Mouse (Mus musculus) heart, embryonic 12.5 days (tissue): Measurements from ENCODE around the gene Bax. TPM values are rescaled to one million over a fixed set of nuclear protein-coding genes. Genes with fewer than 3 reads are reported as not detected.
A peak's percentile ranks its signal among the peaks of the same experiment; 100 is the strongest.

Experiments
- ATAC-seq: fragments of 200-750 bp; cut with Nextera tagmentation; 2 replicates; pipeline ENCODE4 v1.8.0; 2017; ENCODE audit warnings: moderate TSS enrichment, moderate library complexity; ENCODE audit not compliant: insufficient number of reproducible peaks, low FRiP score
- H3K27ac ChIP-seq: fragments of 300-500 bp; sonication (generic); 2 replicates; pipeline ENCODE4 v1.5.1; 2016; ENCODE audit warnings: mild to moderate bottlenecking, moderate library complexity; ENCODE audit not compliant: poor library complexity, severe bottlenecking
- H3K27me3 ChIP-seq: fragments of 300-500 bp; sonication (generic); replicated peaks from 2 replicates; pipeline ENCODE4 v1.6.1; 2016; ENCODE audit warnings: mild to moderate bottlenecking, moderate library complexity
- H3K36me3 ChIP-seq: fragments of 300-500 bp; sonication (generic); 2 replicates; pipeline ENCODE4 v1.6.1; 2016; ENCODE audit warnings: mild to moderate bottlenecking, moderate library complexity
- H3K4me1 ChIP-seq: fragments of 300-500 bp; sonication (generic); replicated peaks from 2 replicates; pipeline ENCODE4 v1.6.1; 2016; ENCODE audit warnings: mild to moderate bottlenecking
- H3K4me2 ChIP-seq: fragments of 300-500 bp; sonication (generic); 2 replicates; pipeline ENCODE4 v1.6.1; 2016; ENCODE audit warnings: mild to moderate bottlenecking, moderate library complexity
- H3K4me3 ChIP-seq: fragments of 300-500 bp; sonication (generic); 2 replicates; pipeline ENCODE4 v1.5.1; 2016; ENCODE audit warnings: mild to moderate bottlenecking
- H3K9ac ChIP-seq: fragments of 300-500 bp; sonication (generic); 2 replicates; pipeline ENCODE4 v1.6.1; 2016; ENCODE audit warnings: mild to moderate bottlenecking, moderate library complexity
- H3K9me3 ChIP-seq: fragments of 300-500 bp; sonication (generic); replicated peaks from 2 replicates; pipeline ENCODE4 v1.6.1; 2016; ENCODE audit warnings: mild to moderate bottlenecking, moderate library complexity
- WGBS: fragments of 180-500 bp; shearing (Covaris S2); methylation state at CpG from one replicate; pipeline ENCODE4 v1.1.7; 2016; 5-methylcytosine and 5-hydroxymethylcytosine counted together
- polyA plus RNA-seq: library from polyadenylated mRNA; unstranded; fragments of >200 nt; fragmentation: Nextera tagmentation; extraction: Ambion mirVana; gene quantifications from 2 replicates; pipeline ENCODE4 v1.2.1, GENCODE M21; 2016

The Bax gene
- polyA plus RNA-seq, 1 experiment from 2014 or later = 151 TPM

DNA sequence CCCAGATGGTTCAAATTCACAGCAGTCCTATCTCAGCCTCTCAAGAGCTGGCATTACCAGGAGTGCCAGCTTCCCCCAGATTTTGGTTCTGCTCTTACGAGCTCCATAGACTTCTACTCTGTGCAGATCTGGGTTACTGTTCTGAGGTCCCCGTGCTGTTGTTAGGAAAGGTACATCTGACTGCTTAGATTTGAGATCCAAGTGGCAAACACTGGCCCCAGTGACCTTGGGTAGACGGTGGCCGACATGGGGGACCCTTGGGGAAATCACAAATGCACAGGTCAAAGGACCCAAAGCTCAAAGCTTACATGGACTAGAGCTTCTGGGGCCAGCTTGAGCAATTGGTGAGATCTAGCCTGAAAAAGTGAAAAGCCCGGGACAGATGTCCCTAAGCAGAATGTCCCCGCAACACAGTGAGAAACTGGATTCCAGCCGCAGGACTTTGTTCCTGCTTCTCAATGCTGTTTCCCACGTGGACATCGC, 9.9 kb downstream of the Bax start:
- H3K4me3 ChIP-seq = peak overlapping the region; percentile 75; the same call in 1 of the 2 replicates
- peak overlapping the region; percentile 89; the same call in 1 of the 2 replicates for H3K9ac ChIP-seq
- ATAC-seq = no peak
- peak overlapping the region; percentile 67 for H3K27ac ChIP-seq
- peaks cover 72% of the 10 kb centered on the region for H3K36me3 ChIP-seq
- peaks cover 44% of the 10 kb centered on the region for H3K4me1 ChIP-seq
- 45% methylated on average over 9 of the region's 9 CpGs for WGBS
- no peaks in the 10 kb centered on the region for H3K9me3 ChIP-seq
- H3K4me2 ChIP-seq = peak overlapping the region; percentile 93
- no peaks in the 10 kb centered on the region for H3K27me3 ChIP-seq

- Histone ChIP-seq H3K9me3 (no peaks in the 10 kb centered on the region), H3K4me3 (no peak overlapping the region), H3K4me1 (peaks cover 38% of the 10 kb centered on the region), H3K4me2 (no peak overlapping the region), H3K27ac (peak overlapping the region; percentile 67; the same call in 1 of the 2 replicates), H3K36me3 (peaks cover 71% of the 10 kb centered on the region), H3K9ac (0 out of 2 replicates have a peak overlapping the region, but pooled peaks have one; percentile 25), H3K27me3 (no peaks in the 10 kb centered on the region)
- WGBS = 73% methylated on average over 13 of the region's 13 CpGs
- ATAC-seq = no peak
Observed at GRCm38 (mm10) chr7:45455932-45456696, 10.6 kb downstream of the Bax start.

GRCm38 (mm10) chr7:45454971-45455370, 11.7 kb downstream of the Bax start:
- peaks cover 73% of the 10 kb centered on the region for H3K36me3 ChIP-seq
- no peak overlapping the region for H3K9ac ChIP-seq
- H3K27ac ChIP-seq = no peak overlapping the region
- WGBS = 84% methylated on average over 15 of the region's 15 CpGs
- no peak overlapping the region for H3K4me3 ChIP-seq
- H3K4me1 ChIP-seq = peaks cover 27% of the 10 kb centered on the region
- no peak for ATAC-seq
- no peaks in the 10 kb centered on the region for H3K27me3 ChIP-seq
- H3K4me2 ChIP-seq = no peak overlapping the region
- no peaks in the 10 kb centered on the region for H3K9me3 ChIP-seq

- Histone ChIP-seq H3K27me3 (no peaks in the 10 kb centered on the region), H3K4me2 (no peak overlapping the region), H3K27ac (no peak overlapping the region), H3K36me3 (peaks cover 76% of the 10 kb centered on the region), H3K4me1 (peaks cover 18% of the 10 kb centered on the region), H3K4me3 (no peak overlapping the region), H3K9me3 (no peaks in the 10 kb centered on the region), H3K9ac (no peak overlapping the region)
- WGBS = 50% methylated on average over 23 of the region's 23 CpGs
- peak; percentile 77 for ATAC-seq
Observed at GRCm38 (mm10) chr7:45451344-45451982, 15.2 kb downstream of the Bax start.

GRCm38 (mm10) chr7:45449974-45450373, 16.7 kb downstream of the Bax start:
- no peak overlapping the region for H3K4me3 ChIP-seq
- H3K9me3 ChIP-seq = no peaks in the 10 kb centered on the region
- no peak overlapping the region for H3K4me2 ChIP-seq
- ATAC-seq = no peak
- WGBS = 96% methylated on average over 1 of the region's 1 CpGs
- H3K27me3 ChIP-seq = no peaks in the 10 kb centered on the region
- H3K36me3 ChIP-seq = peaks cover 77% of the 10 kb centered on the region
- no peak overlapping the region for H3K27ac ChIP-seq
- no peak overlapping the region for H3K9ac ChIP-seq
- H3K4me1 ChIP-seq = peaks cover 12% of the 10 kb centered on the region

GRCm38 (mm10) chr7:45447325-45447990, 19.2 kb downstream of the Bax start:
- ATAC-seq = peak; percentile 63; the same call in 1 of the 2 replicates
- H3K36me3 ChIP-seq = peaks cover 78% of the 10 kb centered on the region
- H3K4me3 ChIP-seq = 0 out of 2 replicates have a peak overlapping the region, but pooled peaks have one; percentile 9
- H3K27me3 ChIP-seq = no peaks in the 10 kb centered on the region
- peak overlapping the region; percentile 39; the same call in 1 of the 2 replicates for H3K9ac ChIP-seq
- 31% methylated on average over 11 of the region's 11 CpGs for WGBS
- no peaks in the 10 kb centered on the region for H3K9me3 ChIP-seq
- H3K27ac ChIP-seq = peak overlapping the region; percentile 30; the same call in 1 of the 2 replicates
- H3K4me2 ChIP-seq = peak overlapping the region; percentile 45
- H3K4me1 ChIP-seq = peaks cover 15% of the 10 kb centered on the region

GRCm38 (mm10) chr7:45446589-45446988, 20.1 kb downstream of the Bax start:
- H3K27me3 ChIP-seq = no peaks in the 10 kb centered on the region
- H3K36me3 ChIP-seq = peaks cover 74% of the 10 kb centered on the region
- H3K27ac ChIP-seq = no peak overlapping the region
- no peak overlapping the region for H3K4me3 ChIP-seq
- H3K9me3 ChIP-seq = no peaks in the 10 kb centered on the region
- ATAC-seq = no peak
- H3K9ac ChIP-seq = no peak overlapping the region
- no peak overlapping the region for H3K4me2 ChIP-seq
- H3K4me1 ChIP-seq = peaks cover 15% of the 10 kb centered on the region

DNA sequence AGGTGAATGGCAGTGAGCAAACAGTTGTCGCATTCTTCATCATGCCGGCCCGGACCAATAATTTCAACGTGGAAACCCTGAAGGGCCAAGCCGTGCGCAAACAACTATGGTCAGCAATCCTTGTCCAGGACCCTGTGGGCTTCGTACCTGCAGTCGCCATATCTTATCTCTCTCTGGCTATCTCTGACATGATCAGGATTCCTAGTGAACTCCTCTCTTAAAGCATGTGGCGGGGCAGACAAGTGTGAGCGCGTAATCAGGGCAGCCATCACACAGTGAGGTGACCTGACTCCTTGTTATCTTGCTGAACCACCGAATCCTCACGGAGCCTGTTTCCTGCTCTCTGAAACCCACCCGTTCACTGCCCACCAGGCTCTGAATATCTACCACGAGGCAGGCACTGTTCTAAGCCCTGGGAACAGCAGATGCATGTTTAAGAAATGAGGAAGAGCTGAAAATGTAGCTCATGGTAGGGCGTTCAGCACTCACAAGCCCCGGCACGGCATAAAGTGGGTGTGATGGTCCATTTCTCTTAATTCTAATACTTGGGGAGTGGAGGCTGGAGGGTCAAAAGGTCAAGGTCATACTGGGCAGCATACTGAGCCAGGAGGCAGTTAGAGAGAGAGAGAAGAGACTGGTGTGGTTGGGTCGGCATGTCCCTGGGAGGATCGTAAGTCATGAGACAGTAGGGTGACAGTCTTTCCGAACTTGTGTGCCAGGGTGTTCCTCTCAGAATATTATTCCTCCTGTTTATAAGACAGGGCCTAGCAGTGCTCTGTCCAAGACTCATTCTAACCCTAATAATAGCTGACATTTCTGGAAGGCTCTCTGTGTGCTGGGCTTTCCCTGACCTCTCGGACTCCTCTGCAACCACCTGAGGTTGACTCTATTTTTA, 22.9 kb downstream of the Bax start:
- Histone ChIP-seq H3K27ac (no peak overlapping the region), H3K9me3 (no peaks in the 10 kb centered on the region), H3K36me3 (peaks cover 82% of the 10 kb centered on the region), H3K4me1 (peaks cover 15% of the 10 kb centered on the region), H3K9ac (no peak overlapping the region), H3K4me2 (no peak overlapping the region), H3K4me3 (no peak overlapping the region), H3K27me3 (no peaks in the 10 kb centered on the region)
- WGBS = 68% methylated on average over 22 of the region's 22 CpGs
- ATAC-seq = no peak

- 28% methylated on average over 19 of the region's 19 CpGs for WGBS
Observed at GRCm38 (mm10) chr7:45437521-45438276, 29.0 kb downstream of the Bax start, which contains the start of gene Ruvbl2. Gene Ruvbl2 (minus strand): TSS chr7:45438096.

GRCm38 (mm10) chr7:45437046-45437445, 29.7 kb downstream of the Bax start:
- H3K4me3 ChIP-seq = no peak overlapping the region
- ATAC-seq = no peak
- H3K36me3 ChIP-seq = peaks cover 41% of the 10 kb centered on the region
- peak overlapping the region; percentile 99 for H3K4me2 ChIP-seq
- no peaks in the 10 kb centered on the region for H3K9me3 ChIP-seq
- H3K9ac ChIP-seq = 0 out of 2 replicates have a peak overlapping the region, but pooled peaks have one; percentile 36
- H3K27me3 ChIP-seq = no peaks in the 10 kb centered on the region
- 36% methylated on average over 6 of the region's 6 CpGs for whole genome bisulfite sequencing
- peaks cover 41% of the 10 kb centered on the region for H3K4me1 ChIP-seq
- no peak overlapping the region for H3K27ac ChIP-seq

More at GRCm38 (mm10) chr7:45437521-45438276, 29.0 kb downstream of the Bax start, which contains the start of gene Ruvbl2:
- ATAC-seq = no peak
- no peaks in the 10 kb centered on the region for H3K9me3 ChIP-seq
- H3K4me1 ChIP-seq = peaks cover 40% of the 10 kb centered on the region
- peak within 1 kb of the TSS; percentile 99 for H3K4me2 ChIP-seq
- peaks cover 41% of the 10 kb centered on the region for H3K36me3 ChIP-seq
- 0 out of 2 replicates have a peak within 1 kb of the TSS, but pooled peaks have one; percentile 1 for H3K4me3 ChIP-seq
- H3K9ac ChIP-seq = 0 out of 2 replicates have a peak within 1 kb of the TSS, but pooled peaks have one; percentile 36
- no peaks in the 10 kb centered on the region for H3K27me3 ChIP-seq
- no peak within 1 kb of the TSS for H3K27ac ChIP-seq
